12 mouse cellular contexts compared by ENCODE assay signal in genomic region chr4:154854676-154855345, GRCm38 (mm10). TPM values are rescaled to one million over a fixed set of nuclear protein-coding genes. Genes with fewer than 3 reads are reported as not detected.
DNase-seq lines count a peak whose midpoint lies in the region; ATAC-seq lines count a peak whose summit lies in the region.
"Had no signal": no experiment of that assay in that cellular context is flagged by ENCODE, and none has a peak within 500 bp of the region (broad histone marks: within the 10 kb centered on the region; RNA-seq: fewer than 3 reads in every experiment).

No protein-coding gene starts in this region.

- H3K9me3 ChIP-seq in heart, embryonic 14.5 days (ENCODE audit: control insufficient read depth, low read length) = 0 out of 2 replicates have a peak, but pooled peaks cover 3% of the 10 kb centered on the region
- H3K9me3 ChIP-seq in heart, embryonic 10.5 days = no peaks in the 10 kb centered on the region
- H3K9me3 ChIP-seq in midbrain, embryonic 14.5 days (ENCODE audit: control insufficient read depth, low read length) = no peaks in the 10 kb centered on the region
- no peaks in the 10 kb centered on the region; the same call in 1 of the 2 replicates for H3K9me3 ChIP-seq in liver, embryonic 11.5 days (ENCODE audit: control insufficient read depth, low read length)
- H3K9me3 ChIP-seq: embryonic facial prominence, embryonic 15.5 days; liver, embryonic 15.5 days had no signal

- DNase-seq in heart, embryonic 10.5 days (ENCODE audit: low spot score) = no peak
- peak; percentile 40 for DNase-seq in ZHBTc4 (ENCODE audit: low read depth, low spot score)
- DNase-seq in midbrain, embryonic 14.5 days = no peak
- no peak for DNase-seq in ovary, postnatal 10 days (ENCODE audit: low spot score)
- no peak for DNase-seq in liver, embryonic 11.5 days (ENCODE audit: low spot score)
- no peak for DNase-seq in heart, adult 9 months (ENCODE audit: low spot score in 2 of 2)
- DNase-seq: adrenal gland, adult 2 months; retina, postnatal 1 day had no signal

- H3K27ac ChIP-seq in heart, embryonic 14.5 days (replicated peaks in 1 of 2; ENCODE audit: control insufficient read depth in 1 of 2, insufficient read depth in 1 of 2, low read depth in 2 of 2, low read length in 2 of 2) = no peak overlapping the region
- no peak overlapping the region for H3K27ac ChIP-seq in heart, embryonic 10.5 days
- H3K27ac ChIP-seq in midbrain, embryonic 14.5 days (replicated peaks; ENCODE audit: low read depth, low read length) = peak overlapping the region; percentile 86; the same call in 1 of the 2 replicates
- H3K27ac ChIP-seq in liver, embryonic 11.5 days (ENCODE audit: low read depth, low read length) = no peak overlapping the region
- H3K27ac ChIP-seq: embryonic facial prominence, embryonic 15.5 days; liver, embryonic 15.5 days had no signal

- no peak overlapping the region for H3K4me3 ChIP-seq in heart, embryonic 14.5 days (ENCODE audit: control insufficient read depth in 1 of 2, insufficient read depth in 1 of 2, low read depth in 1 of 2, low read length in 2 of 2)
- no peak overlapping the region for H3K4me3 ChIP-seq in heart, embryonic 10.5 days
- H3K4me3 ChIP-seq in midbrain, embryonic 14.5 days (replicated peaks; ENCODE audit: low read depth, low read length) = peak overlapping the region; percentile 49; the same call in 1 of the 2 replicates
- no peak overlapping the region for H3K4me3 ChIP-seq in liver, embryonic 11.5 days (ENCODE audit: low read depth, low read length)

- no peak overlapping the region for H3K9ac ChIP-seq in heart, embryonic 14.5 days (ENCODE audit: low read length)
- H3K9ac ChIP-seq in midbrain, embryonic 14.5 days (replicated peaks; ENCODE audit: low read length) = no peak overlapping the region; the same call in 1 of the 2 replicates
- no peak overlapping the region for H3K9ac ChIP-seq in liver, embryonic 11.5 days (ENCODE audit: low read depth, low read length)
- H3K9ac ChIP-seq: liver, embryonic 15.5 days had no signal

- H3K4me2 ChIP-seq in heart, embryonic 14.5 days (ENCODE audit: low read length) = 0 out of 2 replicates have a peak overlapping the region, but pooled peaks have one; percentile 83
- H3K4me2 ChIP-seq in midbrain, embryonic 14.5 days (ENCODE audit: low read length) = peak overlapping the region; percentile 78
- no peak overlapping the region for H3K4me2 ChIP-seq in liver, embryonic 11.5 days

- peaks cover 5% of the 10 kb centered on the region in 2 experiments; a peak in 3 of 4 replicates for H3K4me1 ChIP-seq in heart, embryonic 14.5 days (ENCODE audit: control insufficient read depth in 2 of 2, insufficient read depth in 2 of 2, low read length in 2 of 2)
- peaks cover 13% of the 10 kb centered on the region for H3K4me1 ChIP-seq in heart, embryonic 10.5 days
- no peaks in the 10 kb centered on the region; the same call in 1 of the 2 replicates for H3K4me1 ChIP-seq in midbrain, embryonic 14.5 days (ENCODE audit: control insufficient read depth, insufficient read depth, low read length)
- no peaks in the 10 kb centered on the region for H3K4me1 ChIP-seq in liver, embryonic 11.5 days (replicated peaks; ENCODE audit: control insufficient read depth, insufficient read depth, low read length)

- peaks cover 41% of the 10 kb centered on the region for H3K27me3 ChIP-seq in heart, embryonic 14.5 days (ENCODE audit: control insufficient read depth, insufficient read depth, low read length)
- peaks cover 60% of the 10 kb centered on the region for H3K27me3 ChIP-seq in heart, embryonic 10.5 days (ENCODE audit: insufficient read depth, poor library complexity, severe bottlenecking)
- H3K27me3 ChIP-seq in midbrain, embryonic 14.5 days (ENCODE audit: control insufficient read depth, insufficient read depth, low read length) = peaks cover 14% of the 10 kb centered on the region; the same call in 1 of the 2 replicates
- peaks cover 45% of the 10 kb centered on the region for H3K27me3 ChIP-seq in liver, embryonic 11.5 days (replicated peaks; ENCODE audit: control insufficient read depth, insufficient read depth, low read length)

- ATAC-seq in heart, embryonic 14.5 days (ENCODE audit: insufficient number of reproducible peaks, insufficient read depth, low FRiP score, low read depth) = no peak
- ATAC-seq in hematopoietic stem cell, adult 5-6 weeks (replicated peaks in 1 of 2; ENCODE audit: insufficient read depth in 1 of 2, low FRiP score in 2 of 2, low TSS enrichment in 1 of 2, low read depth in 1 of 2, poor library complexity in 2 of 2, severe bottlenecking in 2 of 2) = peak; percentile 27 to 55; a peak in 2 of 4 replicates
- no peak for ATAC-seq in midbrain, embryonic 14.5 days (ENCODE audit: low FRiP score, low TSS enrichment)
- no peak for ATAC-seq in liver, embryonic 11.5 days (replicated peaks; ENCODE audit: low FRiP score)

- WGBS in heart, embryonic 14.5 days = 55% methylated on average over 12 of the region's 12 CpGs
- 54% methylated on average over 12 of the region's 12 CpGs for WGBS in heart, embryonic 10.5 days
- WGBS in midbrain, embryonic 14.5 days = 59% methylated on average over 12 of the region's 12 CpGs
- WGBS in liver, embryonic 11.5 days = 57% methylated on average over 12 of the region's 12 CpGs

- no peaks in the 10 kb centered on the region for H3K36me3 ChIP-seq in heart, embryonic 14.5 days (ENCODE audit: control insufficient read depth, insufficient read depth, low read length)
- H3K36me3 ChIP-seq in heart, embryonic 10.5 days = no peaks in the 10 kb centered on the region
- no peaks in the 10 kb centered on the region for H3K36me3 ChIP-seq in midbrain, embryonic 14.5 days (ENCODE audit: control insufficient read depth, insufficient read depth, low read length)
- H3K36me3 ChIP-seq in liver, embryonic 11.5 days (ENCODE audit: control insufficient read depth, insufficient read depth, low read length) = no peaks in the 10 kb centered on the region
- H3K36me3 ChIP-seq: embryonic facial prominence, embryonic 15.5 days; liver, embryonic 15.5 days had no signal

RNA-seq across cellular contexts. Expression of gene Mmel1, which starts 14.6 kb away (rescaled TPM):
- 0.22 and 0.71 TPM in 2 replicates for polyA plus RNA-seq in heart, embryonic 14.5 days (2014; fragmentation: Nextera tagmentation; extraction: Ambion mirVana)
- 0.12 and 0.62 TPM in 2 replicates for polyA plus RNA-seq in heart, embryonic 10.5 days (2016; fragmentation: Nextera tagmentation; extraction: Ambion mirVana)
- not detected in 2 replicates for total RNA-seq in hematopoietic stem cell, adult 5-6 weeks (2017)
- 0.50 and 0.53 TPM in 2 replicates for polyA plus RNA-seq in midbrain, embryonic 14.5 days (2014; fragmentation: Nextera tagmentation; extraction: Ambion mirVana)
- 0.25 and 0.31 TPM in 2 replicates for polyA plus RNA-seq in liver, embryonic 11.5 days (2014; fragmentation: Nextera tagmentation; extraction: Ambion mirVana)

RNA-seq across cellular contexts. Expression of gene Ttc34, which starts 17.6 kb away (rescaled TPM):
- polyA plus RNA-seq in heart, embryonic 14.5 days (2014; fragmentation: Nextera tagmentation; extraction: Ambion mirVana) = 0.22 and 0.27 TPM in 2 replicates
- polyA plus RNA-seq in heart, embryonic 10.5 days (2016; fragmentation: Nextera tagmentation; extraction: Ambion mirVana) = 0.39 and 0.44 TPM in 2 replicates
- not detected in 2 replicates for total RNA-seq in hematopoietic stem cell, adult 5-6 weeks (2017)
- polyA plus RNA-seq in midbrain, embryonic 14.5 days (2014; fragmentation: Nextera tagmentation; extraction: Ambion mirVana) = 1.8 TPM in 2 replicates
- polyA plus RNA-seq in liver, embryonic 11.5 days (2014; fragmentation: Nextera tagmentation; extraction: Ambion mirVana) = 0.10 TPM in 1 of 2 replicates, not detected in the other
- polyA plus RNA-seq: liver, embryonic 15.5 days had no signal

RNA-seq across cellular contexts. Expression of gene Fam213b, which starts 44.1 kb away (rescaled TPM):
- polyA plus RNA-seq in heart, embryonic 14.5 days (2014; fragmentation: Nextera tagmentation; extraction: Ambion mirVana) = 52.1 and 56.8 TPM in 2 replicates
- 24.6 and 32.3 TPM in 2 replicates for polyA plus RNA-seq in heart, embryonic 10.5 days (2016; fragmentation: Nextera tagmentation; extraction: Ambion mirVana)
- 0.94 and 2.0 TPM in 2 replicates for total RNA-seq in hematopoietic stem cell, adult 5-6 weeks (2017)
- 52.1 and 53.2 TPM in 2 replicates for polyA plus RNA-seq in midbrain, embryonic 14.5 days (2014; fragmentation: Nextera tagmentation; extraction: Ambion mirVana)
- 17.4 and 20.1 TPM in 2 replicates for polyA plus RNA-seq in liver, embryonic 11.5 days (2014; fragmentation: Nextera tagmentation; extraction: Ambion mirVana)

Comparison
In these comparisons a context has a peak if more than half of its experiments do, and no peak if none do; other contexts are left out.
1. ATAC-seq: peak in hematopoietic stem cell, adult 5-6 weeks (2 of 2); none in heart, embryonic 14.5 days (single experiment), midbrain, embryonic 14.5 days (single experiment) and liver, embryonic 11.5 days (single experiment).